Mouse (Mus musculus) forebrain, embryonic 12.5 days (tissue): ENCODE results near the gene Hspbp1. TPM values are rescaled to one million over a fixed set of nuclear protein-coding genes. Genes with fewer than 3 reads are reported as not detected.

Experiments used
- ATAC-seq: fragments of 200-750 bp; cut with Nextera tagmentation; 2 replicates; pipeline ENCODE4 v1.8.0; 2017; ENCODE audit warnings: moderate TSS enrichment; ENCODE audit not compliant: low FRiP score
- H3K27ac ChIP-seq: fragments of 300-500 bp; sonication (generic); 2 replicates; pipeline ENCODE4 v1.5.1; 2016; ENCODE audit warnings: mild to moderate bottlenecking
- H3K27me3 ChIP-seq: fragments of 300-500 bp; sonication (generic); 2 replicates; pipeline ENCODE4 v1.6.1; 2016; ENCODE audit warnings: mild to moderate bottlenecking
- H3K36me3 ChIP-seq: fragments of 300-500 bp; sonication (generic); replicated peaks from 2 replicates; pipeline ENCODE4 v1.6.1; 2016; ENCODE audit warnings: mild to moderate bottlenecking
- H3K4me1 ChIP-seq: fragments of 300-500 bp; sonication (generic); 2 replicates; pipeline ENCODE4 v1.6.1; 2016
- H3K4me2 ChIP-seq: fragments of 300-500 bp; sonication (generic); 2 replicates; pipeline ENCODE4 v1.6.1; 2016; ENCODE audit warnings: mild to moderate bottlenecking, moderate library complexity
- H3K4me3 ChIP-seq: fragments of 300-500 bp; sonication (generic); replicated peaks from 2 replicates; pipeline ENCODE4 v1.5.1; 2016; ENCODE audit warnings: mild to moderate bottlenecking
- H3K9ac ChIP-seq: fragments of 300-500 bp; sonication (generic); 2 replicates; pipeline ENCODE4 v1.6.1; 2016; ENCODE audit warnings: mild to moderate bottlenecking
- H3K9me3 ChIP-seq: fragments of 300-500 bp; sonication (generic); 2 replicates; pipeline ENCODE4 v1.6.1; 2016
- WGBS: fragments of 180-500 bp; shearing (Covaris S2); methylation state at CpG from one replicate; pipeline ENCODE4 v1.1.7; 2016; 5-methylcytosine and 5-hydroxymethylcytosine counted together
- polyA plus RNA-seq: library from polyadenylated mRNA; unstranded; fragments of >200 nt; fragmentation: Nextera tagmentation; extraction: Ambion mirVana; gene quantifications from 2 replicates; pipeline ENCODE4 v1.2.1, GENCODE M21; 2016

Gene Hspbp1
- polyA plus RNA-seq: 112 and 114 TPM in 2 replicates

GRCm38 (mm10) chr7:4684632-4685417 lies at the start of gene Hspbp1:
TSS of gene Hspbp1 (minus strand) at chr7:4685068.
- Histone ChIP-seq H3K36me3 (peaks cover 22% of the 10 kb centered on the region), H3K9ac (peak within 1 kb of the TSS; percentile 55), H3K27ac (peak within 1 kb of the TSS; percentile 82), H3K4me1 (peaks cover 10% of the 10 kb centered on the region), H3K9me3 (no peaks in the 10 kb centered on the region), H3K4me3 (peak within 1 kb of the TSS; percentile 68), H3K4me2 (peak within 1 kb of the TSS; percentile 80), H3K27me3 (no peaks in the 10 kb centered on the region)
- under 1% methylated on average over 32 of the region's 32 CpGs for WGBS
- ATAC-seq: peak; percentile 98

GRCm38 (mm10) chr7:4732968-4733392 lies 48.1 kb upstream of the Hspbp1 start:
- Histone ChIP-seq H3K27me3 (0 out of 2 replicates have a peak, but pooled peaks cover 2% of the 10 kb centered on the region), H3K4me1 (no peaks in the 10 kb centered on the region), H3K36me3 (no peaks in the 10 kb centered on the region), H3K9me3 (no peaks in the 10 kb centered on the region; the same call in 1 of the 2 replicates), H3K4me2 (no peak overlapping the region), H3K9ac (no peak overlapping the region), H3K4me3 (no peak overlapping the region), H3K27ac (no peak overlapping the region)
- 74% methylated on average over 6 of the region's 6 CpGs for WGBS
- ATAC-seq: no peak

- H3K27ac ChIP-seq: no peak overlapping the region
- WGBS: 87% methylated on average over 5 of the region's 5 CpGs
- ATAC-seq: no peak
- no peaks in the 10 kb centered on the region; the same call in 1 of the 2 replicates for H3K9me3 ChIP-seq
- no peak overlapping the region for H3K4me3 ChIP-seq
- H3K9ac ChIP-seq: no peak overlapping the region
- H3K36me3 ChIP-seq: no peaks in the 10 kb centered on the region
- H3K27me3 ChIP-seq: 0 out of 2 replicates have a peak, but pooled peaks cover 2% of the 10 kb centered on the region
- no peak overlapping the region for H3K4me2 ChIP-seq
- H3K4me1 ChIP-seq: no peaks in the 10 kb centered on the region
Measured at GRCm38 (mm10) chr7:4731090-4731489, 46.2 kb upstream of the Hspbp1 start.

- Histone ChIP-seq H3K4me3 (no peak within 1 kb of the TSS), H3K9ac (no peak within 1 kb of the TSS; the same call in 1 of the 2 replicates), H3K4me1 (no peaks in the 10 kb centered on the region; the same call in 1 of the 2 replicates), H3K27ac (no peak within 1 kb of the TSS), H3K27me3 (no peaks in the 10 kb centered on the region), H3K4me2 (no peak within 1 kb of the TSS), H3K36me3 (no peaks in the 10 kb centered on the region), H3K9me3 (no peaks in the 10 kb centered on the region; the same call in 1 of the 2 replicates)
- ATAC-seq: no peak
- 88% methylated on average over 7 of the region's 7 CpGs for WGBS
Measured at GRCm38 (mm10) chr7:4725169-4725568, 40.3 kb upstream of the Hspbp1 start, which contains the start of gene Tmem150b. TSS of gene Tmem150b (minus strand) at chr7:4725249.

- Histone ChIP-seq H3K4me2 (no peak overlapping the region), H3K9me3 (no peaks in the 10 kb centered on the region), H3K27me3 (no peaks in the 10 kb centered on the region), H3K4me3 (no peak overlapping the region), H3K36me3 (no peaks in the 10 kb centered on the region), H3K4me1 (no peaks in the 10 kb centered on the region; the same call in 1 of the 2 replicates), H3K27ac (no peak overlapping the region), H3K9ac (no peak overlapping the region; the same call in 1 of the 2 replicates)
- 98% methylated on average over 3 of the region's 3 CpGs for WGBS
- no peak for ATAC-seq
Measured at GRCm38 (mm10) chr7:4724359-4724758, 39.5 kb upstream of the Hspbp1 start.

GRCm38 (mm10) chr7:4723508-4723907 lies 38.6 kb upstream of the Hspbp1 start:
- Histone ChIP-seq H3K9ac (peak overlapping the region; percentile 30; the same call in 1 of the 2 replicates), H3K36me3 (no peaks in the 10 kb centered on the region), H3K27me3 (no peaks in the 10 kb centered on the region), H3K4me1 (no peaks in the 10 kb centered on the region; the same call in 1 of the 2 replicates), H3K4me2 (peak overlapping the region; percentile 51), H3K4me3 (0 out of 2 replicates have a peak overlapping the region, but pooled peaks have one; percentile 22), H3K9me3 (no peaks in the 10 kb centered on the region), H3K27ac (no peak overlapping the region)
- 0 out of 2 replicates have a peak, but pooled peaks have one; percentile 27 for ATAC-seq
- 35% methylated on average over 12 of the region's 12 CpGs for WGBS

- no peak for ATAC-seq
- H3K9me3 ChIP-seq: no peaks in the 10 kb centered on the region
- 91% methylated on average over 3 of the region's 3 CpGs for WGBS
- no peak overlapping the region for H3K9ac ChIP-seq
- H3K27me3 ChIP-seq: no peaks in the 10 kb centered on the region
- no peaks in the 10 kb centered on the region; the same call in 1 of the 2 replicates for H3K4me1 ChIP-seq
- no peak overlapping the region for H3K27ac ChIP-seq
- no peak overlapping the region for H3K4me2 ChIP-seq
- H3K4me3 ChIP-seq: no peak overlapping the region
- peaks cover 29% of the 10 kb centered on the region for H3K36me3 ChIP-seq
Measured at GRCm38 (mm10) chr7:4719276-4719675, 34.4 kb upstream of the Hspbp1 start.

- WGBS: 77% methylated on average over 6 of the region's 6 CpGs
Measured at GRCm38 (mm10) chr7:4716955-4717354, 32.1 kb upstream of the Hspbp1 start.

GRCm38 (mm10) chr7:4712594-4712993 lies 27.7 kb upstream of the Hspbp1 start:
- 81% methylated on average over 3 of the region's 3 CpGs for WGBS

More at GRCm38 (mm10) chr7:4716955-4717354, 32.1 kb upstream of the Hspbp1 start:
- Histone ChIP-seq H3K4me1 (no peaks in the 10 kb centered on the region), H3K27ac (no peak overlapping the region), H3K36me3 (peaks cover 52% of the 10 kb centered on the region), H3K4me2 (no peak overlapping the region), H3K27me3 (no peaks in the 10 kb centered on the region), H3K9me3 (no peaks in the 10 kb centered on the region), H3K9ac (no peak overlapping the region), H3K4me3 (no peak overlapping the region)
- ATAC-seq: no peak

GRCm38 (mm10) chr7:4705098-4705497 lies 20.2 kb upstream of the Hspbp1 start:
- no peak overlapping the region for H3K9ac ChIP-seq
- H3K27ac ChIP-seq: no peak overlapping the region
- H3K4me3 ChIP-seq: no peak overlapping the region
- ATAC-seq: no peak
- H3K36me3 ChIP-seq: peaks cover 92% of the 10 kb centered on the region
- 31% methylated on average over 18 of the region's 18 CpGs for WGBS
- no peak overlapping the region for H3K4me2 ChIP-seq
- H3K27me3 ChIP-seq: no peaks in the 10 kb centered on the region
- H3K4me1 ChIP-seq: peaks cover 8% of the 10 kb centered on the region; the same call in 1 of the 2 replicates
- no peaks in the 10 kb centered on the region for H3K9me3 ChIP-seq

More at GRCm38 (mm10) chr7:4712594-4712993, 27.7 kb upstream of the Hspbp1 start:
- ATAC-seq: no peak
- Histone ChIP-seq H3K9ac (no peak overlapping the region), H3K27ac (no peak overlapping the region), H3K27me3 (no peaks in the 10 kb centered on the region), H3K4me2 (no peak overlapping the region), H3K36me3 (peaks cover 93% of the 10 kb centered on the region), H3K9me3 (no peaks in the 10 kb centered on the region), H3K4me1 (no peaks in the 10 kb centered on the region), H3K4me3 (no peak overlapping the region)

GRCm38 (mm10) chr7:4703195-4703594 lies 18.3 kb upstream of the Hspbp1 start:
- Histone ChIP-seq H3K9me3 (no peaks in the 10 kb centered on the region), H3K9ac (no peak overlapping the region), H3K4me2 (no peak overlapping the region), H3K27ac (no peak overlapping the region), H3K36me3 (peaks cover 91% of the 10 kb centered on the region), H3K4me1 (peaks cover 8% of the 10 kb centered on the region; the same call in 1 of the 2 replicates), H3K27me3 (no peaks in the 10 kb centered on the region), H3K4me3 (no peak overlapping the region)
- ATAC-seq: no peak
- WGBS: 91% methylated on average over 7 of the region's 7 CpGs

GRCm38 (mm10) chr7:4702334-4702733 lies 17.5 kb upstream of the Hspbp1 start:
- ATAC-seq: 0 out of 2 replicates have a peak, but pooled peaks have one; percentile 20
- H3K27ac ChIP-seq: no peak overlapping the region

More at GRCm38 (mm10) chr7:4702334-4702733, 17.5 kb upstream of the Hspbp1 start:
- Histone ChIP-seq H3K4me1 (peaks cover 8% of the 10 kb centered on the region; the same call in 1 of the 2 replicates), H3K9ac (no peak overlapping the region), H3K36me3 (peaks cover 90% of the 10 kb centered on the region), H3K4me2 (no peak overlapping the region), H3K4me3 (no peak overlapping the region), H3K9me3 (no peaks in the 10 kb centered on the region), H3K27me3 (no peaks in the 10 kb centered on the region)
- WGBS: 50% methylated on average over 8 of the region's 8 CpGs
